Mouse (Mus musculus): ENCODE results near the gene Skor1. TPM values are rescaled to one million over a fixed set of nuclear protein-coding genes. Genes with fewer than 3 reads are reported as not detected.

Gene Skor1
- polyA plus RNA-seq (2012; ENCODE audit: low replicate concordance): 0.06 TPM in 1 of 2 replicates, not detected in the other

DNA sequence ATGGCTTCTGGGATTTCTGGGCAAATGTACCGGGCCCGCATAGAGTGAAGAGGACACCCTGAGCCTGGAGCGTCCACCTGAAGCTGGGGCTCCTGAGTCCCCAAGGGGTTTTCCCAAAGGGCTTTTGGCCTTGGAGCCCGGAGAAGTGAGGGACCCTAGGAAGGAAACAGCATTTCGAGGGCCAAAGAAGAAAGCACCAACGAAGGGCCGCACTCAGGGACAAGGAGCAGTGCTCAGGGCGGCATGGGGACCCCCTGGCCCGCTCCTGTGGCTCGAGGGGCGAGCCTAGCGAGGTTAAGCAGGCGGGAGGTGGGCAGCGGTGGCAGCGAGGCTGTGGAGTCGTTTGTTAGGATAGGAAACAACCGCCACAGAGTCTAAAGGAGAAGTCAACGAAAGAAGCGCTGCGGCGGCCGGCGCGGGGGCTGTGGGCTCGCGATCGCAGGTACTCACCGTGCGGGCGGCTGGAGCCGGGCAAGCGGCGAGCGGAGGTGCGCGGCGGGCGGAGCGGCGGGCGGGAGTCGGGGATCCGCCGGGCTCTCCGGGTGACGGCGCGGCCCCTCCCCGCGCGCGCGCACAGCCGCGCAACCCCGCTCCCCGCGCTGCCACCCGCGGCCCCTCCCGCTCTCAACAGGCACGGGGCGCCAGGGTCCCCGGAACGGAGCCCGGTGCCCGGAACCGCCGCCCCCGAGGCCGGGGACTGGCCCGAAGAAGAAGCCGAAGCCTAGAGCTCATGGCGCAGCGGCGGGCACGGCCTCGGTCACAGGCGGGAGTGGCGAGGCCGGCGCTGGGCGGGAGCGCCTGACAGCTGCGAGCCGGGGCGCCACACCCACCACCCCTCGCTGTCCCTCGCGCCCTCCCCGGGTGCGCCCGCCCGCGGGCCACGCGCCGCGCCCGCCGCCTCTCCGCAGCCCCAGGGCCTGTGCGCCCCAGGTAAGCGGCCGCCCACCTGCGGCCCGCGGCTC lies at the start of gene Skor1:
Skor1 (minus strand) TSS at position 552 of the 962 bp plus-strand sequence.

Other genes with a start within 250 kb of the Skor1 start
- gene Pias1, start 161.0 kb downstream of the Skor1 start, polyA plus RNA-seq (2012; ENCODE audit: low replicate concordance): 0.30 and 1.9 TPM in 2 replicates
- 42.7 and 59.0 TPM in 2 replicates for gene Map2k5, start 228.9 kb upstream of the Skor1 start, polyA plus RNA-seq (2012; ENCODE audit: low replicate concordance)